Mouse (Mus musculus): ENCODE data around the gene Trmt112. TPM values are rescaled to one million over a fixed set of nuclear protein-coding genes. Genes with fewer than 3 reads are reported as not detected.

Gene Trmt112
- 28.6 and 37.9 TPM in 2 replicates for polyA plus RNA-seq (2011; ENCODE audit: insufficient read depth, insufficient read length, low replicate concordance, missing spikeins)

- peak; percentile 93; the same call in 1 of the 2 replicates for TF ChIP-seq POLR2A (IDR thresholded peaks at IDR 0.05; ENCODE audit: borderline replicate concordance, control insufficient read depth, low read depth, low read length)
- no peak for TF ChIP-seq CTCF (IDR thresholded peaks at IDR 0.05; ENCODE audit: control insufficient read depth, insufficient read depth, low read length)
- H3K27ac ChIP-seq (ENCODE audit: control insufficient read depth, insufficient read depth, low read depth, low read length, poor library complexity) = peak within 1 kb of the TSS; percentile 97
- WGBS = under 1% methylated on average over 65 of the region's 65 CpGs
- peak within 1 kb of the TSS; percentile 86 for H3K4me3 ChIP-seq (replicated peaks; ENCODE audit: control insufficient read depth, low read depth, low read length)
- H3K4me1 ChIP-seq (ENCODE audit: control insufficient read depth, insufficient read depth, low read length) = no peaks in the 10 kb centered on the region; the same call in 1 of the 2 replicates
Observed at GRCm38 (mm10) chr19:6909507-6910289, at the start of gene Trmt112, which contains the start of gene Prdx5. Gene Trmt112 (plus strand): TSS chr19:6909698. Gene Prdx5 (minus strand): TSS chr19:6910106.

- no peak overlapping the region for H3K4me3 ChIP-seq (replicated peaks; ENCODE audit: control insufficient read depth, low read depth, low read length)
- TF ChIP-seq CTCF (IDR thresholded peaks at IDR 0.05; ENCODE audit: control insufficient read depth, insufficient read depth, low read length) = no peak
- TF ChIP-seq POLR2A (IDR thresholded peaks at IDR 0.05; ENCODE audit: borderline replicate concordance, control insufficient read depth, low read depth, low read length) = no peak
- H3K4me1 ChIP-seq (ENCODE audit: control insufficient read depth, insufficient read depth, low read length) = peaks cover 1% of the 10 kb centered on the region
- WGBS = 77% methylated on average over 3 of the region's 3 CpGs
- H3K27ac ChIP-seq (ENCODE audit: control insufficient read depth, insufficient read depth, low read depth, low read length, poor library complexity) = peak overlapping the region; percentile 36; the same call in 1 of the 2 replicates
Observed at GRCm38 (mm10) chr19:6859971-6860370, 49.5 kb upstream of the Trmt112 start.

GRCm38 (mm10) chr19:6860706-6861105 lies 48.8 kb upstream of the Trmt112 start:
- Histone ChIP-seq H3K4me1 (ENCODE audit: control insufficient read depth, insufficient read depth, low read length) (peaks cover 1% of the 10 kb centered on the region), H3K4me3 (replicated peaks; ENCODE audit: control insufficient read depth, low read depth, low read length) (peak overlapping the region; percentile 22), H3K27ac (ENCODE audit: control insufficient read depth, insufficient read depth, low read depth, low read length, poor library complexity) (peak overlapping the region; percentile 86)
- WGBS = 16% methylated on average over 6 of the region's 6 CpGs
- no peak for TF ChIP-seq POLR2A (IDR thresholded peaks at IDR 0.05; ENCODE audit: borderline replicate concordance, control insufficient read depth, low read depth, low read length)
- no peak for TF ChIP-seq CTCF (IDR thresholded peaks at IDR 0.05; ENCODE audit: control insufficient read depth, insufficient read depth, low read length)

DNA sequence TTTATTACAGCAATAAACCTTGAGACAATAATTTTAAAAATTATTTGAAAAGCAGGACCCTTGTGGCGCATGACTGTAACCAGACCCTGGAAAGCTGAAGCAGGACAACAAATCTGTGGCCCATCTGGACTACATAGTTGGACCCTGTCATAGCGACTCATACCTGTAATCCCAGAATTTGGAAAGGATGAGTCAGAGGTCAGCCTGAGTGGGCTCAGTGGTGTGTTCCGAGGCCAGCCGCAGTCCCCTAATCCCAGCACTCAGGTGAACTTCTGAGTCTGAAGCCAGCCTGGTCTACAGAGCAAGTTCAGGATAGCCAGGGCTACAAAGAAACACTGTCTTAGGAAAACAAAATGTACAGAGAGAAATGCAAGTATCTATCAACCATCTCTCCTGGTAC lies 48.0 kb upstream of the Trmt112 start:
- Histone ChIP-seq H3K27ac (ENCODE audit: control insufficient read depth, insufficient read depth, low read depth, low read length, poor library complexity) (peak overlapping the region; percentile 86; the same call in 1 of the 2 replicates), H3K4me1 (ENCODE audit: control insufficient read depth, insufficient read depth, low read length) (peaks cover 1% of the 10 kb centered on the region; the same call in 1 of the 2 replicates), H3K4me3 (replicated peaks; ENCODE audit: control insufficient read depth, low read depth, low read length) (no peak overlapping the region)
- WGBS = 90% methylated on average over 4 of the region's 4 CpGs
- no peak for TF ChIP-seq CTCF (IDR thresholded peaks at IDR 0.05; ENCODE audit: control insufficient read depth, insufficient read depth, low read length)
- TF ChIP-seq POLR2A (IDR thresholded peaks at IDR 0.05; ENCODE audit: borderline replicate concordance, control insufficient read depth, low read depth, low read length) = no peak

DNA sequence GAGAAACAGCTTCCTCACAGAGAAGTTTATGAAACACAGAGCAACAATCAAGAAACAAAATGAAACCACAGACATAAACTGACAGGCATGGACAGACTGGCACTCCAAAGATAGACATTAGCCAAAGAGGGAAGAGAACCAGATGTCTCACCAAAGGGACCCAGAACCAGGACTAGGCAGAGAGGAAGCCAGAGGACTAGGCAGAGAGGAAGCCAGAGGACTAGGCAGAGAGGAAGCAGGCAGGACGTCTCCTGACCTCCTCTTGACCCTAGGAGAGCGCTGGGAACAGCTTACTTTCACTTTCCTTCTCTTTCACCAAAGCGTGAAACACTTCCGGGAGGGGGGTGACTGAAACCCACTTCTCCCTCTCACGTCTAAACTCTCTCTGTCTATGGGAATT lies 40.1 kb upstream of the Trmt112 start:
- Histone ChIP-seq H3K4me1 (ENCODE audit: control insufficient read depth, insufficient read depth, low read length) (peaks cover 3% of the 10 kb centered on the region), H3K4me3 (replicated peaks; ENCODE audit: control insufficient read depth, low read depth, low read length) (peak overlapping the region; percentile 76), H3K27ac (ENCODE audit: control insufficient read depth, insufficient read depth, low read depth, low read length, poor library complexity) (peak overlapping the region; percentile 78; the same call in 1 of the 2 replicates)
- TF ChIP-seq CTCF (IDR thresholded peaks at IDR 0.05; ENCODE audit: control insufficient read depth, insufficient read depth, low read length) = no peak
- no peak for TF ChIP-seq POLR2A (IDR thresholded peaks at IDR 0.05; ENCODE audit: borderline replicate concordance, control insufficient read depth, low read depth, low read length)
- WGBS = 2% methylated on average over 5 of the region's 5 CpGs

- peak; percentile 75 for TF ChIP-seq CTCF (IDR thresholded peaks at IDR 0.05; ENCODE audit: control insufficient read depth, insufficient read depth, low read length)
- TF ChIP-seq POLR2A (IDR thresholded peaks at IDR 0.05; ENCODE audit: borderline replicate concordance, control insufficient read depth, low read depth, low read length) = no peak
- 12% methylated on average over 5 of the region's 5 CpGs for WGBS
- peaks cover 3% of the 10 kb centered on the region for H3K4me1 ChIP-seq (ENCODE audit: control insufficient read depth, insufficient read depth, low read length)
- no peak overlapping the region for H3K4me3 ChIP-seq (replicated peaks; ENCODE audit: control insufficient read depth, low read depth, low read length)
- H3K27ac ChIP-seq (ENCODE audit: control insufficient read depth, insufficient read depth, low read depth, low read length, poor library complexity) = peak overlapping the region; percentile 53
Observed at GRCm38 (mm10) chr19:6871574-6872271, 37.8 kb upstream of the Trmt112 start.

DNA sequence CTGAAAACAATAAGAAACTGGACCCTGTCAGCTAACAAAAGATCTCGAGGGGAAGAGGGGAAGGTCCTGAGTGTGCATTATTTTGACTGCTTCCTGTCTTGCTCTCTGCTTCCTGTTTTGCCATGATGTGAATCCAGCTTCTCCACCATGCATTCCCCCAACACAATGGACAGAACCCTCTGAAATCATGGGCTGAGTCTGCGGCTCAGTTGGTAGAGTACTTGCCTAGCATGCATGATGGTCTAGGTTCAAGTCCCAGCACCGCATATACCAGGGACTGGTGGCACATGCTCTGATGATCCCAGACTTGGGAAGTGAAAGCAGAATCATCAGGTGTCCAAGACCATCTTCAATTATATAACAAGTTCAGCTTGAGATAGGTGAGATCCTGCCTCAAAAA lies 36.8 kb upstream of the Trmt112 start:
- Histone ChIP-seq H3K4me1 (ENCODE audit: control insufficient read depth, insufficient read depth, low read length) (peaks cover 3% of the 10 kb centered on the region), H3K4me3 (replicated peaks; ENCODE audit: control insufficient read depth, low read depth, low read length) (no peak overlapping the region), H3K27ac (ENCODE audit: control insufficient read depth, insufficient read depth, low read depth, low read length, poor library complexity) (no peak overlapping the region)
- WGBS = 54% methylated on average over 3 of the region's 3 CpGs
- TF ChIP-seq POLR2A (IDR thresholded peaks at IDR 0.05; ENCODE audit: borderline replicate concordance, control insufficient read depth, low read depth, low read length) (no peak), CTCF (IDR thresholded peaks at IDR 0.05; ENCODE audit: control insufficient read depth, insufficient read depth, low read length) (no peak)

DNA sequence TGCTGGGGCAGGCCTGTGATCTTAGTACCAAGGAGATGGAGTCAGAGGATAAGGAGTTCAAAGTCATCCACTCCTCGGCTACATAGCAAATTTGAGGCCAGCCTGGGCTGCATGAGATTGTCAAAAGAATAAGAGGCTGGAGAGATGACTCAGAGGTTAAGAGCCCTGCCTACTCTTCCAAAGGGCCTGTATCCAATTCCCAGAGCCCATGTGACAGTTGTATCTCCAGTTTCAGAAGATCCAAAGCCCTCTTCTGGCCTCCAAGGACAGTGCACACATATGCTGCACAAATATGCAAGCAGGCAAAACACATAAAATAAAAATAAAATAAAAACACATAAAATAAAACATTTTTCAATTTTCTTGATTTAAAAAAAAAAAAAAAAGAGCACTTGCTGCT lies 35.2 kb upstream of the Trmt112 start:
- Histone ChIP-seq H3K27ac (ENCODE audit: control insufficient read depth, insufficient read depth, low read depth, low read length, poor library complexity) (no peak overlapping the region), H3K4me3 (replicated peaks; ENCODE audit: control insufficient read depth, low read depth, low read length) (no peak overlapping the region), H3K4me1 (ENCODE audit: control insufficient read depth, insufficient read depth, low read length) (peaks cover 3% of the 10 kb centered on the region)
- 74% methylated on average over 1 of the region's 1 CpGs for WGBS
- TF ChIP-seq POLR2A (IDR thresholded peaks at IDR 0.05; ENCODE audit: borderline replicate concordance, control insufficient read depth, low read depth, low read length) (no peak), CTCF (IDR thresholded peaks at IDR 0.05; ENCODE audit: control insufficient read depth, insufficient read depth, low read length) (no peak)
